Mouse (Mus musculus) heart, postnatal 36 days (tissue): ENCODE results near the gene Hdac6. TPM values are rescaled to one million over a fixed set of nuclear protein-coding genes. Genes with fewer than 3 reads are reported as not detected.
"Not testable (repeated sequence)": the region's sequence is repeated elsewhere in the genome, so short reads cannot be mapped to it uniquely, and the experiment has no call there.

Experiments used
- DNase-seq, 2 experiments: peaks; one replicate each; pipeline ENCODE4 v3.0.0; 2021 to 2022
- intact Hi-C: fragments of 180-260 bp; cut with DNase I; formaldehyde crosslinking; loops from one replicate; pipeline ENCODE4 v1.15.1; 2025
- total RNA-seq, 2 experiments: library from RNA; stranded (reverse); gene quantifications; 2 replicates each; pipeline ENCODE4 v1.2.3; 2021

Hdac6 gene
- total RNA-seq, 2 experiments from 2014 or later: 11.1 to 11.8 TPM

GRCm38 (mm10) chrX:7922032-7922431 lies 25.7 kb downstream of the Hdac6 start:
- no peak for DNase-seq
- intact Hi-C loops: no loop called here

GRCm38 (mm10) chrX:7919601-7920383 lies 27.9 kb downstream of the Hdac6 start, which contains the start of gene Pcsk1n:
Pcsk1n (plus strand) TSS chrX:7919822.
- no peak for DNase-seq
- intact Hi-C loops: no loop called here

GRCm38 (mm10) chrX:7917960-7918359 lies 29.7 kb downstream of the Hdac6 start:
- intact Hi-C loops, DNase-seq: not testable (repeated sequence)

- peak in 1 of 2 experiments; percentile 14 for DNase-seq
- intact Hi-C loops: loop anchor here (2.0 kb wide), 1 partner anchor 101 kb away; no protein-coding TSS in a partner anchor
Measured at GRCm38 (mm10) chrX:7915669-7916068, 32.0 kb downstream of the Hdac6 start.

DNA sequence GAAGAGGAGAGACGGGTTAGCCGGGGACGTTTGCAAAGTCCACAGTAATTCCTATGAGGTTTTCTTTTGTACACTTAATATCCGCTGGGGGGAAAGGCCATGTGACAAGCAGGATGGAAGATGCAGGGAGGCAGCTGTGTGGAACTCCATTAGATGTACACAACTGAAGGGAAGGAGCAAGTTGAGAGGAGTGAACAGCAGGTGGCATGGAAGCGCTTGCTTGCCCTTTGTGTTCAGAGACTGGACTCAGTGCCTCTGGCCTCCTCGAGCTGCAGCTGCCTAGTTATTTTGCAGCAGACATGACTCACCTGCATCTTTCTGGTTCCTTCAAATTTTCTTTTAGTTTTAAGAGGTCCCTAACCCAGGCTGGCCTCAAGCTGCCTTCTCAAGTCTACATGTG lies 37.2 kb downstream of the Hdac6 start:
- no peak for DNase-seq

DNA sequence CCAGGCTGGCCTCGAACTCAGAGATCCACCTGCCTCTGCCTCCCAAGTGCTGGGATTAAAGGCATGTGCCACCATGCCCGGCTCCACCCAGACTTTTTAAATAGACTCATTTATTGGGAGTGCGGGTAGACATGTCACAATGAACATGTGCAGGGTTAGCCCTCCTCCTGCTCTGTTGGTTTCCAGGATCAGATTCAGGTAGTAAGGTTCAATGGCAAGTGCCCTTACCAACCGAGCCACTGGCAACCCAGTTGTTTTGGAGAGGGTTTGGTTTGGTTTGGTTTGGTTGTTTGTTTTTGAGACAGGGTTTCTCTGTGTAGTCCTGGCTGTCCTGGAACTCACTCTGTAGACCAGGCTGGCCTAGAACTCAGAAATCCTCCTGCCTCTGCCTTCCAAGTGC lies 38.4 kb downstream of the Hdac6 start, which contains the start of gene Gm10490:
Gene Gm10490 (plus strand): TSS at position 301 of the 400 bp plus-strand sequence.
- intact Hi-C loops, DNase-seq: not testable (repeated sequence)

More for the DNA sequence above, 37.2 kb downstream of the Hdac6 start:
- intact Hi-C loops: no loop called here

GRCm38 (mm10) chrX:7907735-7908134 lies 40.0 kb downstream of the Hdac6 start, which contains the start of gene Gm10491:
Gm10491 (minus strand) TSS chrX:7907835.
- DNase-seq: no peak
- intact Hi-C loops: no loop called here

GRCm38 (mm10) chrX:7904441-7904840 lies 43.2 kb downstream of the Hdac6 start:
- no peak for DNase-seq
- intact Hi-C loops: loop anchor here (5.0 kb wide), 1 partner anchor 168 kb away; the partner anchor contains the start of gene Suv39h1

DNA sequence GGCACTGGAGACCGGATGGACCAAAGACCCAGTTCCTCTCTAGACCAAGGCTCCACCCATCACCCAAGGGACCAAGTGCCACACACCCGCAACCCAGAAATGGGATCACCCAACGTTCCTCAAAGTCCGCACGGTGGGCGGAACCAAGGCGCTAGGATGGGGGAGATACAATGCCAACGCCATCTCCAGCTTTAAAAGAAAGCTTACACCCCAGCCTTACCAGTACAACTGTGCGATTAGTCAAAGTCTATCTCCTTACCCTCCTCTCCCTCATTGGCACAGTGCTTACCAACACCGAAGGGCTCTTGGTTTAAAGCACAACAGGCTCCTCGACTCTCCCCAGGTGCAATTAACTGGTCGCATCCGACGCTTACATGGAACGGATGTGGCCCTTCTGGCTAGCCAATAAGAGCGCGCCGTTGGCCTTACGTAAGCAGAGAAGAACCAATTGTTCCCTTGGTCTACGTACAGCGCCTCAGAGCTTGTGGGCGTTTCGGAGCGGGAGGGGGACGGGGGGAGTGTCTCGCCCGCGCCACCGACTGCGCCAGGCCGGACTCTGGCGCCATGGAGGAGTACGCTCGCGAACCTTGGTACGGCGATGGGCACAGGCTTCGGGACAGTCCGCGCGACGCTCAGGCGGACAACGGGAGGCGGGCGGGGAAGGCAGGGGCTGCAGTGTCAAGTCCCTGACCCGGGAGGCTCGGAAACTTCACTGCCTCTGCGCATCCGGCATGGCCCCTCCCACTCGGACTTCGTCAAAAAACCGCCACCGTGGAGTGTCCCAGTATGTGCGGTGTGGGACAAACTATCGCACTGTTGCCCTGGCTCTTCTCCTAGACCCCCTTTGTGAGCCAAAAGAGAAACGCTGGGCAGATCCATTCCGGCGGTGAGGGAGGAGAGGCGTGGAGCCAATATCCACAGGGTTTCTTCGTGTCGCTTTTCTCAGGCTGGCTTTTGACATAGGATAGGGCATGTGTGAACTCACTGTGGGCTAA lies 48.5 kb downstream of the Hdac6 start, which contains the start of the genes Pqbp1 and Timm17b:
Gene Pqbp1 (minus strand): TSS at position 390 of the 995 bp plus-strand sequence.
Gene Timm17b (plus strand): TSS at position 478 of the 995 bp plus-strand sequence.
- peak; percentile 80 to 81 for DNase-seq
- intact Hi-C loops: no loop called here

- no peak for DNase-seq
- intact Hi-C loops: no loop called here
Measured at GRCm38 (mm10) chrX:7898211-7898610, 49.5 kb downstream of the Hdac6 start.

- peak; percentile 83 to 84 for DNase-seq
- intact Hi-C loops: loop anchor here (10.0 kb wide), 1 partner anchor 89 kb away; no protein-coding TSS in a partner anchor
Measured at GRCm38 (mm10) chrX:7883841-7884567, 63.7 kb downstream of the Hdac6 start, which contains the start of gene Slc35a2. Slc35a2 (plus strand) TSS chrX:7884028.

Other genes starting within 250 kb of the Hdac6 start
- 10 to 100 TPM; 46.3 to 55.4 TPM for gene Wdr45, start 233.6 kb downstream of the Hdac6 start, total RNA-seq
- under 1 TPM in 1 of 2 experiments, not detected in 1; 0.68 TPM for gene Gm45208, start 225.6 kb downstream of the Hdac6 start, total RNA-seq
- gene Praf2, start 219.4 kb downstream of the Hdac6 start, total RNA-seq: 1 to 10 TPM; 5.4 to 5.7 TPM
- 1 to 10 TPM in 1 of 2 experiments, under 1 TPM in 1; 0.42 to 1.8 TPM for gene Ccdc120, start 197.0 kb downstream of the Hdac6 start, total RNA-seq
- 10 to 100 TPM; 14.3 to 17.3 TPM for gene Tfe3, start 185.3 kb downstream of the Hdac6 start, total RNA-seq
- 10 to 100 TPM; 25.1 to 25.4 TPM for gene Gripap1, start 158.1 kb downstream of the Hdac6 start, total RNA-seq
- under 1 TPM; 0.19 to 0.28 TPM for gene Kcnd1, start 125.6 kb downstream of the Hdac6 start, total RNA-seq
- 10 to 100 TPM; 26.1 to 27.8 TPM for gene Otud5, start 106.5 kb downstream of the Hdac6 start, total RNA-seq
- 1 to 10 TPM; 2.4 to 3.3 TPM for gene Pim2, start 69.6 kb downstream of the Hdac6 start, total RNA-seq
- 10 to 100 TPM; 13.2 to 16.7 TPM for gene Slc35a2, start 63.9 kb downstream of the Hdac6 start, total RNA-seq
- 10 to 100 TPM; 22.2 to 22.4 TPM for gene Pqbp1, start 48.6 kb downstream of the Hdac6 start, total RNA-seq
- gene Timm17b, start 48.5 kb downstream of the Hdac6 start, total RNA-seq: 10 to 100 TPM; 44.5 to 49.0 TPM
- not detected for gene Gm10491, start 40.1 kb downstream of the Hdac6 start, total RNA-seq
- gene Gm10490, start 38.3 kb downstream of the Hdac6 start, total RNA-seq: not detected
- gene Pcsk1n, start 28.1 kb downstream of the Hdac6 start, total RNA-seq: under 1 TPM in 1 of 2 experiments, not detected in 1; 0.25 TPM
- gene Eras, start 19.3 kb downstream of the Hdac6 start, total RNA-seq: not detected
- gene Gata1, start 30.2 kb upstream of the Hdac6 start, total RNA-seq: under 1 TPM in 1 of 2 experiments, not detected in 1; 0.14 TPM
- not detected for gene Glod5, start 70.6 kb upstream of the Hdac6 start, total RNA-seq
- 1 to 10 TPM; 4.8 to 5.1 TPM for gene Suv39h1, start 126.9 kb upstream of the Hdac6 start, total RNA-seq
- gene Was, start 142.6 kb upstream of the Hdac6 start, total RNA-seq: 1 to 10 TPM; 1.9 to 2.5 TPM
- 10 to 100 TPM; 39.4 to 44.4 TPM for gene Wdr13, start 185.0 kb upstream of the Hdac6 start, total RNA-seq
- gene Rbm3, start 198.0 kb upstream of the Hdac6 start, total RNA-seq: 10 to 100 TPM; 63.1 to 74.0 TPM
- 1 to 10 TPM; 3.9 to 5.6 TPM for gene Tbc1d25, start 228.3 kb upstream of the Hdac6 start, total RNA-seq
- gene Ebp, start 245.6 kb upstream of the Hdac6 start, total RNA-seq: 10 to 100 TPM; 19.6 to 25.1 TPM